Mouse (Mus musculus) left cerebral cortex, adult 11 months (tissue): ENCODE results near the gene Pdrg1.

Experiments used
- DNase-seq: peaks from one replicate; pipeline ENCODE4 v3.0.0; 2022; ENCODE audit warnings: low spot score

Pdrg1 gene

GRCm38 (mm10) chr2:153031126-153032082, 16.2 kb upstream of the Pdrg1 start, which contains the start of gene Xkr7:
Xkr7 (plus strand) TSS chr2:153031852.
- no peak for DNase-seq

GRCm38 (mm10) chr2:153030422-153030821, 15.2 kb upstream of the Pdrg1 start:
- no peak for DNase-seq

- no peak for DNase-seq
These were observed 12.3 kb upstream of the Pdrg1 start for GRCm38 (mm10) chr2:153027501-153027900.

- DNase-seq, result no peak
These were observed 10.8 kb upstream of the Pdrg1 start for GRCm38 (mm10) chr2:153026052-153026451.

GRCm38 (mm10) chr2:153022855-153023254, 7.6 kb upstream of the Pdrg1 start:
- DNase-seq, result no peak

- no peak for DNase-seq
These were observed 5.9 kb upstream of the Pdrg1 start for GRCm38 (mm10) chr2:153021163-153021562.

- no peak for DNase-seq
These were observed 4.1 kb upstream of the Pdrg1 start for GRCm38 (mm10) chr2:153019355-153019754.

- no peak for DNase-seq
These were observed 1.6 kb upstream of the Pdrg1 start for GRCm38 (mm10) chr2:153016786-153017185.

GRCm38 (mm10) chr2:153015804-153016203, 577 bp upstream of the Pdrg1 start:
- no peak for DNase-seq

GRCm38 (mm10) chr2:153013724-153014515, 1.3 kb downstream of the Pdrg1 start:
- no peak for DNase-seq

GRCm38 (mm10) chr2:153009192-153009973, 5.8 kb downstream of the Pdrg1 start:
- DNase-seq, result no peak

- DNase-seq, result no peak
These were observed 9.2 kb downstream of the Pdrg1 start for GRCm38 (mm10) chr2:153005981-153006380.

GRCm38 (mm10) chr2:153003681-153004338, 11.4 kb downstream of the Pdrg1 start:
- DNase-seq, result no peak

- no peak for DNase-seq
These were observed 12.6 kb downstream of the Pdrg1 start for GRCm38 (mm10) chr2:153002492-153003248.

- DNase-seq, result no peak
These were observed 18.2 kb downstream of the Pdrg1 start for GRCm38 (mm10) chr2:152997046-152997445.

- no peak for DNase-seq
These were observed 23.7 kb downstream of the Pdrg1 start for GRCm38 (mm10) chr2:152991529-152991928.

- DNase-seq, result no peak
These were observed 29.6 kb downstream of the Pdrg1 start for GRCm38 (mm10) chr2:152985582-152985981.

- no peak for DNase-seq
These were observed 38.2 kb downstream of the Pdrg1 start for GRCm38 (mm10) chr2:152976991-152977390.

- no peak for DNase-seq
These were observed 49.7 kb downstream of the Pdrg1 start for GRCm38 (mm10) chr2:152965555-152965954.

GRCm38 (mm10) chr2:152962091-152962793, 53.0 kb downstream of the Pdrg1 start, which contains the start of gene Ttll9:
Ttll9 (plus strand) TSS chr2:152962485.
- DNase-seq, result peak; percentile 82
